Mouse (Mus musculus) right cerebral cortex, adult 2 months (tissue): ENCODE results near the gene Lipc.
A peak's percentile ranks its signal among the peaks of the same experiment; 100 is the strongest.

ENCODE experiments used
- DNase-seq, 2 experiments: peaks; one replicate each; pipeline ENCODE4 v3.0.0; 2021 to 2022; ENCODE audit warnings: low spot score in 2 of 2

Lipc gene

GRCm38 (mm10) chr9:70957717-70958116 is 5.7 kb upstream of the Lipc start:
- no peak for DNase-seq

GRCm38 (mm10) chr9:70954226-70954625 is 2.2 kb upstream of the Lipc start:
- no peak for DNase-seq

DNA sequence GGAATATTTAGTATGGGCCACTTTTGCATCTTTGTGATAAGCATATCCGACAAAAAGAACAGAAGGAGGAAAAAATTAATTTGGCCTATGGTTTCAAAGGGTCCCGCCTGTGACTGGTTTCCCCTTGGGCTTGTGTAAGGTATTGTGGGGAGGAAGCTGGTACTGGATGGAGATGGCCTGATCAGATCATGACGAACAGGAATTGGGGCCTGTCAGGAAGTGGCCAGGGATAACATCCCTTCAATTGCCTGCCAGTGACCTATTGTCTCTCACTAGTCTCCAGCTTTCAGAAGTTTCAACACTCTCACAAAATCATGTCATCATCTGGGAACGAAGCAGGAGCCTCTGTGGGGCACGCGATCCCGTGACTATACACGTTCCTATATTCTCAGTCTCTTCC is 2.7 kb downstream of the Lipc start:
- DNase-seq, result no peak

DNA sequence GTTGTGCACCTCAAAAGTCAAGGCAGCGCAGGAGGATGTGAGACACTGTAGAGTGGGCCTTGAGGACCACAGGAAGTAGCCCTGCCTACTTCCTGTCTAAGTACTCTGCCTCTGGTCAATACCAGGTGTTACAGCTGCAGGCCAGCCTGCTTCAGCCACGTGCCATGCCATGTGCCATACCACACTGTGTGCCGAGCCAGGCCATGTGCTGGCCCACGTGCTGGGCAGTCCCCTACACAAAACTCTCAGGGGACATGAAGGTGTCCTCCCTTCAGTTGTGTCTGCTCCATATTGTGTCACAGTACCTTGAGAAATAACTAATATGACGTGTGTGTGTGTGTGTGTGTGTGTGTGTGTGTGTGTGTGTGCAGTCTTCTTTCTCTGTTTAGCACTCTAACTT is 4.7 kb downstream of the Lipc start:
- no peak for DNase-seq

DNA sequence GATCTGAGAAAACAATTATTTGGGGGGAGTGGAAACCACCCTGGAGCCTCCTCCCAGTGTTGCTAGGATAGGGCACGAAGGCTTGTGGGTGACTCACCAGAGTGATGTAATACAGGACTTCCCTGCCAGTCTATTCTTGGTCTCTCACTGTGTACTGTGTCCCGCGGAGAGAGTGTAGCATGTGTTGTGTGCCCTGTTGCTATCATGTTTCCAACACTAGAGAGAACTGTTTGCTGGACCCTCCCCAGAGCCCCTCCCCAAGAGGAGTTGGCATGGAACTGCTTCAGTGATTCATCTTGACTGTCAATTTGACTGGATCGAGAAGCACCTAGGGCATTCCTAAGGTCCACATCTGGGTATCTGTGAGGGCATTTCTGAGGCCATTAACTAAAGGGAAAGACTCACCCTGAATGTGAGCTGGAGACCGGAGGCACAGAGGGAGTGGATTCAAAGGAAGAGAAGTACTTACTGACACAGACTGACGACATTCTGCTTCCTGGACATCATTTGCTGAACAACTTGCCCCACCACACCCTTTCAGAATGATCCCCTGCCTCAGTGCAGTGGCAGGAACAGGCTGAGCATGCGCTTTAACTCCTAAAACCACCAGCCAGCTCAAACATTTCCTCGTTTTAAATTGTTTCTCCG is 9.2 kb downstream of the Lipc start:
- DNase-seq, result no peak

DNA sequence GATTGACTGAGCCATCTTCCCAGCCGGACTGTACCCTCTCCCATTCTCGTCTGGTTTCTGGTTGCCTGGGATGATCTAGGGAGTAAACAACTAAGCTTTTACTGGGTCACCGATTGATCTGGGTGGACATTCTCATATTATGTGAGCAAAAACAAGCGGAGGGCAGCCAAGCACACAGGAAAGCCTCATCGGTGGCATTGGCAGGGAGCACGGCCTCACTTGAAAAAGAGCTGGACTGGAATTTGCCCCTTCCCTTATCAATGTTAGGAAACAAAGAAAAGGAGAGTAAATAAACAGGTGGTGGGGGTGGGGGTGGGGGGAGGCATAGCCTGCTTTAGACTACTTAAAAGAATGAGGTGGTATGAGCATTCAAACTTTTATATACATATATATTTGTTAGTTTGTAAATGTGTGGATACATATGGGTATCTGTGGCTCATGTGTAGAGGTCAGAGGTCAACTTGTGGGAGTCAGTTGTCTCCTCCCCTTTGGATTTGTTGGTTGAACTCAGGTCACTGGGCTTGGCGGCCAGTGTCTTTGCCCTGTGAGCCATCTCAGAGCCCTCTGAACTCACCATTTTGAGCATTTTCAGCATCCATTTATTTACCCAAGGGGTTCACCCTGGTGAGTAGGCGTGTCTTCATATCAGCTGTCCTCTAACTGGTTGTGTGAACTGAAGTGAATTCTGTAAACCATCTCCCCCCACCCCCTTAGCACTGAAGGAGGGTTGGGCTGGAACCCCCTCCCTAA is 12.1 kb downstream of the Lipc start:
- DNase-seq, result no peak

DNA sequence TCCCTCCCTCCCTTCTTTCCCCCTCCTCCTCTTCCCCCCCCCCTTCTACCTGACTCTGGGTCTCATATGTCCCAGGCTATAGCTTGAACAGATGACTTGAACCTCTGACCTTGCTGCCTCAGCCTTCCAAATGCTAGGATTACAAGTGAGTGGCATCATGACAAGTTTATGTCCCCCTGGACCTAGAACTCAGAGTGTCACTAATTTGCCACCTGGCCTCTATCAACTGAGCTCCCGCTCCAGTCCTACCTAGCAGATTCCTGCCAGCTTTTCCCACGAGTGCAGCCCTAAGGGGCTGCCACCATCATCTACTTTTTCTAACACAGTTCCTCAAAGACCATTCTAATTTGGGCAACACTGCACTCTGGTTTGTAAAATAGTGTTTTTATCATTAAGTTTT is 13.2 kb downstream of the Lipc start:
- no peak for DNase-seq

- no peak for DNase-seq
These were observed 13.9 kb downstream of the Lipc start for GRCm38 (mm10) chr9:70938134-70938533.

GRCm38 (mm10) chr9:70934587-70935295 is 17.3 kb downstream of the Lipc start:
- DNase-seq, result no peak

DNA sequence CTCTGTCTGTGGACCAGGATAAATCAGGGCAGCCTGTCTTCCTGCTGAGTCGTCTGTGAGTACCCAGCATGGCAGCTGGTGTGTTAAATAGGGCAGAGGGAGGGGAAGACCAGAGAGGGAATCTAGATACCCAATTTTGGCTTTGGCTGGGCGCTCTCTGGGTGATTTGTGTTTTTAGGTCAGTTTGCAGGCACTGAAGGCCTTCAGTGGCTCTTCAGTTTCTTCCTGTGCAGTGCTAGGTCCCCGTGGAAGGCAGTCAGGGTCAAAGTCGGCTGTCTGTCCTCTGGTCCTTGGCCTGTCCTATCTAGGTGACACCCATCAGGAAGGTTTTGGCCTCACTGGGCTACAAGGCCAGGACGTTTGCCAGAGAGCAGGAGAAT is 21.4 kb downstream of the Lipc start:
- no peak for DNase-seq

GRCm38 (mm10) chr9:70929840-70930640 is 22.0 kb downstream of the Lipc start:
- DNase-seq, result peak; percentile 23 to 29

- no peak for DNase-seq
These were observed 23.6 kb downstream of the Lipc start for GRCm38 (mm10) chr9:70928472-70928871.

DNA sequence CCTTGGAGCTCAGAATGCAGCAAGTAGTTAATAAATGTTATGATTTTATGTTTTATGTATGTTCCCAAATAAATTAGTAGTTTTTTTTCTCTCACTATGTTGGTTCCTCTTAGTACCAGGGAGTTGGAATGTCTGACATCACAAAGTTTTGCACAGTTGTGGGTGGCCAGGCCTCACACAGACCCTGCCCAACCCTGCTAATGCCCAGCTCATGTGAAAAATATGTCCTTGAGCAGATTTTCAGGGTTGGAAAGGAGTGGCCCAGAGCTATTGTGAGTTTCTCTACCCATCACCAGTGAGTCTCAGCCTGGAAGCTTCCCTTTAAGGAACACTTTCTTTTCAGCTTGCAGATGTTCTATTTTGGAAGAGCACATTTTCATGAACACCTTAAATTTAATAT is 24.3 kb downstream of the Lipc start:
- no peak for DNase-seq

DNA sequence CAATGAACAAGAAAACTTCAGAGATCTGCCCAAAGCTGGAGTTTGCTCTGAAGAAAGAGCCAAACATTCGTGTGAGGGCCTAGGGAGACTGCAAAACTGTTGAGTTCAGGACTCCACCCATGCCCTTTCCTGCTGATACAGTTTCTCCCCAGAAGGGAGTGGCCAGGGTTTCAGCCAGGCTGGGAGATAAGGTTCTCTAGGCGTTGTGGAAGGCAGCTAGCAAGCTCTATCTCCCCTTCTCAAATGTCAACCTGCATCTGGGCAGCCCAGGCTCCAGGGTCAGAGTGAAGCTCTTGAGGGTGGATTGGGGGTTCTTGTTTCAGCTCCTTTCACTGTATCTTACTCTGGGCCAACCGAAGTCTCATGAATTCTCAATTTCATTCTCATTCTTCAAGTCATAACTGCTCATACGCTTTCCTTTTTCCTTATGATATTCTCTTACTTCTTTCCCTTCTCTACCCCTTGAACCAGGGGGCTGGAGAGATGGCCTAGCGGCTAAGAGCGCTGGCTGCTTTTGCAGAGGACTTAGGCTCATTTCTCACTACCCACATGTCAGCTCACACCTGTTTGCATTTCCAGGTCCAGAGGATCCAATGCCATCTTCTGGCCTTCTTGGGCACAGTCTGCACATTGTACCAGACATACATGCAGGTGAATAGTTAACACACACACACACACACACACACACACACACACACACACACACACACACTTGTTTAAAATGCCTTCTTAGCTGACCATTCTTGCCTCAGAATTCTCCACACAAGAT is 25.0 kb downstream of the Lipc start:
- DNase-seq, result no peak

DNA sequence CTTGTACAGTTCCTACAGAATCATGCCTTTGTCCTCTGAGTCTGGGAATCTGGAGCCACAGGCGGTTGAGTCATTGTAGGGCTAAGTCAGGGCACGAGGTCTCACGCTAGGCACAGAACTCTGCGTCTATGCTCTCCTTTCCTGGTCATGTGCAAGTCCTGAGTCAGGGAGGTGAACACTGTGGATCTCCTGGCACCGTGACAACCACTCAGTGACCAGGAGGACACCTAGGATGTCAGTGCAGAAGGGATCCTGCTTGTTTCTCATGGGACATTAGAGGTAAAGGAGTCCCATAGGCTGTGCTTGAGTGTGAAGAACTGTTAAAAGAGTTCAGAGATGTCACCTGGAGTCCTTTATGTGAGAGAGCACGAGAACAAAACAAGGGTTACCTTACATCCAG is 26.8 kb downstream of the Lipc start:
- no peak for DNase-seq

DNA sequence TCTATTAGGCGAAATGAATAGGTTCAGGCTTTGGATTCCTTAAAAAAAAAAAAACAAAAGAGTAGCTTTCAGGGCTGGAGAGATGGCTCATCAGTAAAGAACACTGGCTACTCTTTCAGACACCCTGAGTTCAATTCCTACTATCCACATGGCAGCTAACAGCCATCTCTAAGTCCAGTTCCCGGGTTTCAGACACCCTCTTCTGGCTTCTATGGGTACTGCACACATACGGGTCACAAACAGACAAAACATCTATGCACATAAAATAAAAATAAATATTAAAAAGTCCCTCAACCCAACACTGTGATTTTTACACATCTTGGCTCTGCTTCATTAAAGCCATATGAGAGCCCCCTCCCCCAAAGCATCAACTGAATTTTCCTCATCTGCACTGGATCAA is 27.3 kb downstream of the Lipc start:
- DNase-seq, result no peak

DNA sequence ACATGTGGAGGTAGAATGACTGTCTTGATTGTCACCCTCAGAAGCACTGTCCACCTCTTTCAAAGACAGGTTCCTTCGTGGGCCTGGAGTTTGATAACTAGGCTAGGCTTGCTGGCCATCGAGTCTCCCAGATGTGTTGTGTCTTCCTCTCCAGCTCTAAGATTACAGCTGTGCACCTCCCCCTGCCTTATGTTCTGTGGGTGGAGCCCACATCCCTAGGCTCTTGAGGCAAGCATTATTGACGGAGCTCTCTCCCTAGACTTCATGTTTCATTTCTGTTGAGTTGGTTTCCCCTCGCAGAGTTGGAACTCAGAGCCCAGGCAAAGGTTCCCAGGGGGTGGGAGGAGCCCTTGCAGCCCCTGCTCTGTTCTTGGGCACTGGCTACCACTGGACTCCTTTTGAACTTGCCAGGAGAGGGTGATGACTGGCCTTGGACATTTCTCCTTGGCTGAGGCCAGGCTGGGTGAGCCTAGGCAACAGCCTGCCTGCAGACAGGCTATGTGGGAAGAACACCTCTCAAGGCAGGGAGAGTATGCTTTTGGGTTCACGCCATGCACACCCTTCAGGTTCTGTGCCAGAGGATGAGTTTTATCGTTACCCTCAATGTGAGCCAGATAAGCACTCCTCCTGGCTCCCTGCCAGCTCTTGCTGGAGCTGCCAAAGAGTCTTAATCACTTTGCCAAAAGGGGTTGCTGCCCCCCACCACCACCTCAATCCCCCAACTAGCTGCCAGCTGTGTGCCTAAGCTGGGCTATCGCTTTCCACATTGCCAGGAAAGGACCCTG is 30.1 kb downstream of the Lipc start:
- DNase-seq, result no peak

DNA sequence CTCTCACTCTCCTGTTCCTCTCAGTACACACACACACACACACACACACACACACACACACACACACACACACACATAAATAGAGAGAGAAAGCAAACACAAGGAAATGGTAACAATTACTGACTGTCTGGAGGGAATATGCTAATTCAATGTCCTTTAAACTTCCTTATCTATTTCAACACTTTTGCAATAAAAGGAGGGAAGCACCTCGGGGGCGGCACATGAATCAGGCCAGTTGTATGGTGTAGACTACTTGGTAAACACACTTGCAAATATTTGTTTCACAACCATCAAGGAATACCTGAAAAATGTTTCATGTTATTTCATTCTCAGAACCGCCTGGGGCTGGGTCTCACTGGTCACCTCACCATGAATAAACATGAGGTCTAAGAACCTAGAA is 30.9 kb downstream of the Lipc start:
- no peak for DNase-seq

DNA sequence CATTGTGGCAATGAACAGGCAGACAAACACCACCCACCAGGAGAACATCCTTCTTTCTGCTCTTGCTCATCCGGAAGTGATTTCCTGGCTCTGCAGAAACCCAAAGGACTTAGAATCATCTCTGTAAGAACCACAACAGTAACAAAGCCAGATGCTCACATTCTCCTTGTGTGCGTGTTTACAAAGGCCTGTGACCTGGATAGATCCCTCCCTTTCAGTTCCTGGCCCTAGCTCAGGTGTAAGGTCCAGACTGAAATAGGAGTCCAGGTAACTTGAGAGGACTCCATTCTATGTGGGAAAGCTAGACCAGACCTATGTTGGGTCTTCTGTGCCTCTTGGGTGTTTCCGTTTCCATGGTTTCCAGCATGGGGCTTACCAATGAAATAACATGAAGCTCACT is 32.8 kb downstream of the Lipc start:
- DNase-seq, result no peak

GRCm38 (mm10) chr9:70916516-70916915 is 35.5 kb downstream of the Lipc start:
- no peak for DNase-seq

DNA sequence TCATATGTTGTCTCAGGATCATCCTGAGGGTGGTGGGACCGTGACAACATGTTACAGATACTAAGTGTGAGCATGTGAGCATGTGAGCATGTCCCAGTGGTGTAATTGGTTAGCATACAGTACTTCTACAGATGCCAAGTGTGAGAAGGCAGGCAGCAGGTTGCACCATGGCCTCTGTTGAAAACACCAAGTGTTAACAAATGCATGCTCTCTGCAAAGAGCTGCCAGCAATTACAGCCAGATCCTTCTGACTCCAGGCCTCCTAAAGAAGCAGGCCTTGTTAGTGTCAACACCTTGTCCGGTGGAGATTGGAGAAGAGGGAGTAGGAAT is 36.7 kb downstream of the Lipc start:
- no peak for DNase-seq
